Mouse (Mus musculus) liver, postnatal 0 days (tissue): ENCODE measurements around the gene Dnajb9.

Experiments used
- CTCF ChIP-seq: sonication (generic); IDR thresholded peaks from 2 replicates; pipeline ENCODE4 v1.5.1; 2016; ENCODE audit warnings: antibody characterized with exemption, low read depth
- EP300 ChIP-seq: IDR thresholded peaks from 2 replicates; pipeline ENCODE4 v1.6.1; 2016; ENCODE audit warnings: antibody characterized with exemption, low read depth, mild to moderate bottlenecking

DNA sequence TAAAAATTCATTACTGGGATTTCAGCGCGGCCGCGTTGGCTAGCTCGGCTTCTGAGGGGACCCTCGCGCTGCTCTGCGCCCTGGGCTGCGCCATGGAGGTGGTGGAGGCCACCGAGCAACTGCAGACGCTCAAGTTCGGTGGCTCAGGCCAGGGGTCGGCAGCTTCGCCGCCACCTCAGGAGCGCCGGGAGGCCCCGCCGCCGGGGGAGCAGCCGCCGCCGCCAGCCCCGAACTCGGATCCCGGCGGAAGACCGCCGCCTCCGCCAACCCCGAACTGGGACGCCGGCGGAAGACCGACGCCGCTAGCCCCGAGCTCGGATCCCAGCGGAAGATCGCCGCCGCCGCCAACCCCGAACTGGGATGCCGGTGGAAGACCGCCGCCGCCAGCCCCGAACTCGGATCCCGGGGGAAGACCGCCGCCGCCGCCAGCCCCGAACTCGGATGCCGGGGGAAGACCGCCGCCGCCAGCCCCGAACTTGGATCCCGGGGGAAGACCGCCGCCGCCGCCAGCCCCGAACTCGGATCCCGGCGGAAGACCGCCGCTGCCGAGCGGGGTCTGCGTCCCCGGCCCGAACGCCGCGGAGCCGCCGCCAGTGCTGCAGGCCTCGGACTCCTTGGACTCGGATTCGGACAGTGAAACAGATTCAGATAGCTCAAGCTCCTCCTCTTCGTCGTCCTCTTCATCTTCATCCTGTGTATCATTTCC is 11.7 kb upstream of the Dnajb9 start:
- TF ChIP-seq EP300 (no peak), CTCF (no peak)
